Mouse (Mus musculus) fat pad, adult 2 months (tissue): ENCODE results near the gene Ext2.

Source experiments
- DNase-seq: peaks from one replicate; pipeline ENCODE4 v3.0.0-alpha.2; 2011; ENCODE audit warnings: low read depth, low spot score; ENCODE audit errors: extremely low read depth

Gene Ext2

GRCm38 (mm10) chr2:93683674-93684073, 138.7 kb downstream of the Ext2 start:
- no peak for DNase-seq

- DNase-seq = no peak
Observed at GRCm38 (mm10) chr2:93682601-93683202, 139.7 kb downstream of the Ext2 start.

- no peak for DNase-seq
Observed at GRCm38 (mm10) chr2:93681321-93681720, 141.0 kb downstream of the Ext2 start.

GRCm38 (mm10) chr2:93677231-93677630, 145.1 kb downstream of the Ext2 start:
- no peak for DNase-seq

GRCm38 (mm10) chr2:93671573-93672184, 150.7 kb downstream of the Ext2 start:
- no peak for DNase-seq

GRCm38 (mm10) chr2:93666146-93666858, 156.1 kb downstream of the Ext2 start:
- DNase-seq = no peak

GRCm38 (mm10) chr2:93665472-93665871, 156.9 kb downstream of the Ext2 start:
- DNase-seq = no peak

GRCm38 (mm10) chr2:93662240-93662865, 160.0 kb downstream of the Ext2 start:
- no peak for DNase-seq

- DNase-seq = no peak
Observed at GRCm38 (mm10) chr2:93661096-93661495, 161.3 kb downstream of the Ext2 start.

GRCm38 (mm10) chr2:93659705-93660308, 162.6 kb downstream of the Ext2 start:
- no peak for DNase-seq

- DNase-seq = no peak
Observed at GRCm38 (mm10) chr2:93659004-93659403, 163.4 kb downstream of the Ext2 start.

- DNase-seq = no peak
Observed at GRCm38 (mm10) chr2:93654336-93655055, 167.9 kb downstream of the Ext2 start.

GRCm38 (mm10) chr2:93649243-93649870, 173.0 kb downstream of the Ext2 start:
- no peak for DNase-seq

- DNase-seq = no peak
Observed at GRCm38 (mm10) chr2:93647924-93648575, 174.3 kb downstream of the Ext2 start.

- DNase-seq = no peak
Observed at GRCm38 (mm10) chr2:93647051-93647923, 175.1 kb downstream of the Ext2 start.

GRCm38 (mm10) chr2:93645626-93646320, 176.6 kb downstream of the Ext2 start:
- no peak for DNase-seq

GRCm38 (mm10) chr2:93645197-93645596, 177.2 kb downstream of the Ext2 start:
- DNase-seq = no peak

- DNase-seq = no peak
Observed at GRCm38 (mm10) chr2:93644731-93645130, 177.6 kb downstream of the Ext2 start.
